In the genomic region with DNA sequence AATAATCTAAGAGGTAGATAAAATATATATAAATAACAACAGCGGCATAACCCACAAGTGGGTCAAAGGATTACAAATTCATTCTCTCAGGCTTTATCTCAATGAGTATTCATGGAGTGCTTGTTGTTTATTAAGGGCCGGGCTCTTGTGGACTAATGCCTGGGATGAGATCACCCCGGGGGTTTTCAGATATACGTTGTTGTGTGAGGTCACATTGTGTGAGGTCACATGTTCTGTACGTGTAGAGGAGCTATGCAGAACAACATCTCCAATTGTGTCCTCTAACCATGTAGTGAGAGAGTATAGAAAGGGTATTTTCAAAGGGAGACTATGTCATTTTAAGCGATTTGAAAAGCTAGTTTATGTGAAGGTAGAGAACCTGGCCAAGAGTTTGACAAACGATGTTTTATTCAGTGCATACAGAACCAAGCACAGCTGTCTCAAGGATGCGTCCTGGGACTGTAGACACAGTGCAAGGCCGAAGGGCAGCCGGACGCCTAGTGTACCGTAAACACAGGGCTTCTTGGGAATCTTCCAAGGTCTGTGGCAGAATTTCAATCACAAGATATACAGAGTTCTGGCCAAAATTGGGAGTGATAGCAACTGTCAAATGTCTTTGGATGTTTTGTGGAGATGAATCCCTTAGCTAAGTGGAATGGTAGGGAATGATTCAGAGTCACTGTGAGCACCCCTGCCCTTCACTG, we compare ENCODE assay signal across 8 mouse cellular contexts.
DNase-seq lines count a peak whose midpoint lies in the region; TF ChIP-seq lines count a peak whose summit lies in the region.

No protein-coding gene starts in this region.

- H3K27ac ChIP-seq in gastrocnemius, adult 2 months, result peak overlapping the region; percentile 74

- no peak for DNase-seq in gastrocnemius, adult 2 months
- no peak for DNase-seq in gastrocnemius, postnatal 36 days
- DNase-seq in lung, adult 18-20 months, result peak; percentile 20 to 44
- DNase-seq in lung, adult 2 months, result no peak
- DNase-seq in kidney, postnatal 36 days, result peak; percentile 15 to 39
- peak; percentile 18 for DNase-seq in retina, postnatal 1 day
- DNase-seq in thymus, postnatal 25 days, result no peak
- no peak for DNase-seq in urinary bladder, postnatal 36 days (ENCODE audit: low spot score in 2 of 2)

- intact Hi-C loops in gastrocnemius, adult 2 months (cut with DNase I), result no loop called here
- intact Hi-C loops in gastrocnemius, postnatal 36 days (cut with DNase I), result no loop called here

- WGBS in lung, adult 2 months, result 50% methylated on average over 12 of the region's 12 CpGs

- no peak for TF ChIP-seq POLR2A in lung, adult 2 months (IDR thresholded peaks at IDR 0.05; ENCODE audit: borderline replicate concordance, extremely low read depth, low read depth, low read length)

- H3K4me1 ChIP-seq in lung, adult 2 months (ENCODE audit: control insufficient read depth, insufficient read depth, low read length), result peaks cover 5% of the 10 kb centered on the region

- no peak for TF ChIP-seq CTCF in gastrocnemius, adult 2 months (IDR thresholded peaks at IDR 0.05)
- no peak for TF ChIP-seq CTCF in lung, adult 2 months (IDR thresholded peaks at IDR 0.05; ENCODE audit: insufficient read depth, low read length)

- H3K4me3 ChIP-seq in gastrocnemius, adult 2 months, result no peak overlapping the region
- H3K4me3 ChIP-seq in lung, adult 2 months (replicated peaks; ENCODE audit: extremely low read depth, low read depth, low read length), result no peak overlapping the region

Comparison
In these comparisons a context has a peak if more than half of its experiments do, and no peak if none do; other contexts are left out.
1. DNase-seq: peak in lung, adult 18-20 months (2 of 2), kidney, postnatal 36 days (2 of 2) and retina, postnatal 1 day (single experiment); none in gastrocnemius, adult 2 months (single experiment), gastrocnemius, postnatal 36 days (0 of 2), lung, adult 2 months (single experiment), thymus, postnatal 25 days (single experiment) and urinary bladder, postnatal 36 days (0 of 2).